Mouse (Mus musculus) embryo, embryonic 11 days (tissue): ENCODE measurements around the gene Bcar1.

ENCODE experiments used
- DNase-seq: peaks from one replicate; pipeline ENCODE4 v3.0.0-alpha.2; 2015

Bcar1 gene

GRCm38 (mm10) chr8:111743792-111744696 lies at the start of gene Bcar1:
Gene Bcar1 (minus strand): TSS chr8:111743809.
- peak; percentile 93 for DNase-seq

GRCm38 (mm10) chr8:111789639-111790038 lies 46.0 kb upstream of the Bcar1 start:
- DNase-seq: no peak

GRCm38 (mm10) chr8:111789200-111789599 lies 45.6 kb upstream of the Bcar1 start:
- DNase-seq: no peak

- DNase-seq: no peak
Observed at GRCm38 (mm10) chr8:111788497-111788896, 44.9 kb upstream of the Bcar1 start.

- no peak for DNase-seq
Observed at GRCm38 (mm10) chr8:111788085-111788484, 44.5 kb upstream of the Bcar1 start.

- DNase-seq: peak; percentile 39
Observed at GRCm38 (mm10) chr8:111787683-111788082, 44.1 kb upstream of the Bcar1 start.

GRCm38 (mm10) chr8:111786701-111787588 lies 43.3 kb upstream of the Bcar1 start:
- DNase-seq: peak; percentile 48

- DNase-seq: no peak
Observed at GRCm38 (mm10) chr8:111786116-111786515, 42.5 kb upstream of the Bcar1 start.

GRCm38 (mm10) chr8:111782671-111783394 lies 39.2 kb upstream of the Bcar1 start:
- DNase-seq: no peak

GRCm38 (mm10) chr8:111782161-111782560 lies 38.6 kb upstream of the Bcar1 start:
- DNase-seq: no peak

GRCm38 (mm10) chr8:111780697-111781424 lies 37.3 kb upstream of the Bcar1 start:
- no peak for DNase-seq

- DNase-seq: no peak
Observed at GRCm38 (mm10) chr8:111779690-111780089, 36.1 kb upstream of the Bcar1 start.

GRCm38 (mm10) chr8:111778801-111779200 lies 35.2 kb upstream of the Bcar1 start:
- DNase-seq: no peak

- DNase-seq: no peak
Observed at GRCm38 (mm10) chr8:111776492-111776891, 32.9 kb upstream of the Bcar1 start.

GRCm38 (mm10) chr8:111775766-111776165 lies 32.2 kb upstream of the Bcar1 start:
- no peak for DNase-seq

- no peak for DNase-seq
Observed at GRCm38 (mm10) chr8:111773476-111773875, 29.9 kb upstream of the Bcar1 start.

GRCm38 (mm10) chr8:111773057-111773456 lies 29.4 kb upstream of the Bcar1 start:
- DNase-seq: no peak

- DNase-seq: no peak
Observed at GRCm38 (mm10) chr8:111772083-111772482, 28.5 kb upstream of the Bcar1 start.

GRCm38 (mm10) chr8:111771625-111772020 lies 28.0 kb upstream of the Bcar1 start:
- DNase-seq: no peak

GRCm38 (mm10) chr8:111770958-111771624 lies 27.5 kb upstream of the Bcar1 start:
- DNase-seq: no peak

- DNase-seq: peak; percentile 63
Observed at GRCm38 (mm10) chr8:111769764-111770428, 26.3 kb upstream of the Bcar1 start.
